Mouse (Mus musculus) kidney, adult 2 months (tissue): ENCODE data around the gene Sema5b. TPM values are rescaled to one million over a fixed set of nuclear protein-coding genes. Genes with fewer than 3 reads are reported as not detected.

Experiments used
- DNase-seq: peaks from one replicate; pipeline ENCODE4 v3.0.0; 2021
- H3K27ac ChIP-seq: fragments of 200-500 bp; 2 replicates; pipeline ENCODE4 v1.5.1; 2012; ENCODE audit warnings: low read depth, low read length, control low read depth, inconsistent platforms; ENCODE audit not compliant: insufficient read depth
- H3K27me3 ChIP-seq: fragments of 200-500 bp; replicated peaks from 2 replicates; pipeline ENCODE4 v1.6.1; 2012; ENCODE audit warnings: mild to moderate bottlenecking, moderate library complexity, low read length, inconsistent platforms; ENCODE audit not compliant: control insufficient read depth, insufficient read depth
- H3K36me3 ChIP-seq: fragments of 200-500 bp; 2 replicates; pipeline ENCODE4 v1.6.1; 2012; ENCODE audit warnings: mild to moderate bottlenecking, moderate library complexity, low read length, inconsistent platforms; ENCODE audit not compliant: control insufficient read depth, insufficient read depth
- H3K4me1 ChIP-seq: fragments of 200-500 bp; 2 replicates; pipeline ENCODE4 v1.6.1; 2011; ENCODE audit warnings: low read length; ENCODE audit not compliant: control insufficient read depth, insufficient read depth
- H3K4me3 ChIP-seq: fragments of 200-500 bp; 2 replicates; pipeline ENCODE4 v1.5.1; 2011; ENCODE audit warnings: mild to moderate bottlenecking, low read depth, low read length, control low read depth; ENCODE audit not compliant: insufficient read depth
- CTCF ChIP-seq: fragments of 200-500 bp; conservative IDR thresholded peaks from 2 replicates; pipeline ENCODE4 v1.5.1; 2011; ENCODE audit warnings: low read depth, mild to moderate bottlenecking, control low read depth, low read length, moderate library complexity, mixed read lengths; ENCODE audit not compliant: insufficient read depth, insufficient read length
- POLR2A ChIP-seq: fragments of 200-500 bp; IDR thresholded peaks from one replicate; pipeline ENCODE4 v1.6.1; 2011; ENCODE audit warnings: low read depth, low read length, control low read depth
- WGBS: fragments of 180-500 bp; shearing (Covaris S2); methylation state at CpG from one replicate; pipeline ENCODE4 v1.1.7; 2018; 5-methylcytosine and 5-hydroxymethylcytosine counted together
- polyA plus RNA-seq: library from polyadenylated mRNA; depleted of rRNA; stranded (reverse); fragments of >200 nt; gene quantifications from 2 replicates; pipeline ENCODE4 v1.2.3, GENCODE M21; 2012

Gene Sema5b
- polyA plus RNA-seq, 1 experiment: 1.4 TPM

- no peak overlapping the region for H3K4me3 ChIP-seq
- TF ChIP-seq POLR2A (no peak), CTCF (no peak)
- H3K27me3 ChIP-seq: no peaks in the 10 kb centered on the region
- 52% methylated on average over 11 of the region's 11 CpGs for WGBS
- DNase-seq: peak; percentile 23
- H3K27ac ChIP-seq: no peak overlapping the region
- no peaks in the 10 kb centered on the region for H3K36me3 ChIP-seq
- H3K4me1 ChIP-seq: no peaks in the 10 kb centered on the region
Measured at GRCm38 (mm10) chr16:35509331-35510070, 31.4 kb upstream of the Sema5b start.

DNA sequence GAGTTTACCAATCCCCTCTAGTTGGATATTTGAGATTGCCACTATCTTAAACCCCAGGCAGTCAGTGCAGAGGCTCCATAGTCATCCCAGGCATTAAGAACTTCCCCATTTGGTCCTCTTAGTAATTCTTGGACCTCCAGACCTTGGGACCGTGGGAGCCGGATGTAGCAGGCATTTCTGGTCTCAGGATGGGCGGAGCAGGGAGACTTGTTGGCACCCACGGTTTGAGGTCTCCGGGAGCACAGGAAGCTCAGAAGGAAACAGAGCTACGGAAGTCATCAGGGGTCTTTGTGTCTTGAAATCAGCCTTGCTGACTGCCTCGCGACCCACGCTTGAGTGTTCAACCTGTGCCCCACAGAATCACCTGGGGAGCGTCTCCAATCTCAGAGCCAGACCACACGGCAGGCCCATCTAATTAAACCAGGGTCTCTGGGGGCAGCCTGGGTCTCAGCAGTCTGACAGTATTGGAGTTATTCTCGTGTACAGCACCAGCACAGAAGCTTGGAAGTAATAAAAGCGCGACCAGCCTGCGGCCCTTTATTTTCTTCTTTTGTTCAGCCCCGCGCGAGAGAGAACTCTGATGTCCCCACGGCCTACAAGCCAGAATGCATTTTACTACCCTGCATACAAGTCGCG, 24.9 kb upstream of the Sema5b start:
- whole genome bisulfite sequencing: 66% methylated on average over 21 of the region's 21 CpGs
- H3K27ac ChIP-seq: no peak overlapping the region; the same call in 1 of the 2 replicates
- TF ChIP-seq CTCF: no peak
- TF ChIP-seq POLR2A: no peak
- H3K36me3 ChIP-seq: no peaks in the 10 kb centered on the region
- no peaks in the 10 kb centered on the region for H3K27me3 ChIP-seq
- H3K4me1 ChIP-seq: peaks cover 18% of the 10 kb centered on the region
- DNase-seq: peak; percentile 76
- H3K4me3 ChIP-seq: no peak overlapping the region

- peak; percentile 87 for DNase-seq
- 38% methylated on average over 23 of the region's 23 CpGs for WGBS
- TF ChIP-seq CTCF: no peak
- no peak for TF ChIP-seq POLR2A
- H3K36me3 ChIP-seq: no peaks in the 10 kb centered on the region
- H3K4me3 ChIP-seq: no peak overlapping the region
- peaks cover 18% of the 10 kb centered on the region for H3K4me1 ChIP-seq
- peak overlapping the region; percentile 39 for H3K27ac ChIP-seq
- no peaks in the 10 kb centered on the region for H3K27me3 ChIP-seq
Measured at GRCm38 (mm10) chr16:35517976-35518951, 22.7 kb upstream of the Sema5b start.

DNA sequence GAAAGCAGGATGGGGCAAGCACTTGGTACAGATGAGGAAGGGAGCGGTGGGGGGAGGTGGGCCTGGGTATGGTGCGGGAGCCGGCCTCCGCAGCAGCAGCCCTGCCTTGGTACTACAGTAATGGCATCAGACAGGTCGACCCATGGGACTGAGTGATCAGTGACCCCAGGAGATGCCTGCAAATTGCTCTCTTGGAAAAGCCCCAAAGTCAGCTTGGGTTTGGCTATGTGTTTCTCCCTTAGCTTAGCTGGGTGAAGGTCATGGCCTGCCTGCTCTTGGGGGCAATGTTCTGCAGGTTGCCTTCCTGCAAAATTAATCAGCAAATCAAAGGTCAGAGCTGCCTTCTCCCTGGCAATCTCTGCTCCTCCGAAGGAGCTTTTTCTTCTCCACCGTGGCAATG, 21.7 kb upstream of the Sema5b start:
- H3K4me3 ChIP-seq: no peak overlapping the region
- TF ChIP-seq CTCF (no peak), POLR2A (no peak)
- peak; percentile 92 for DNase-seq
- H3K27ac ChIP-seq: 0 out of 2 replicates have a peak overlapping the region, but pooled peaks have one; percentile 5
- no peaks in the 10 kb centered on the region for H3K36me3 ChIP-seq
- no peaks in the 10 kb centered on the region for H3K27me3 ChIP-seq
- WGBS: 36% methylated on average over 7 of the region's 7 CpGs
- H3K4me1 ChIP-seq: peaks cover 18% of the 10 kb centered on the region

DNA sequence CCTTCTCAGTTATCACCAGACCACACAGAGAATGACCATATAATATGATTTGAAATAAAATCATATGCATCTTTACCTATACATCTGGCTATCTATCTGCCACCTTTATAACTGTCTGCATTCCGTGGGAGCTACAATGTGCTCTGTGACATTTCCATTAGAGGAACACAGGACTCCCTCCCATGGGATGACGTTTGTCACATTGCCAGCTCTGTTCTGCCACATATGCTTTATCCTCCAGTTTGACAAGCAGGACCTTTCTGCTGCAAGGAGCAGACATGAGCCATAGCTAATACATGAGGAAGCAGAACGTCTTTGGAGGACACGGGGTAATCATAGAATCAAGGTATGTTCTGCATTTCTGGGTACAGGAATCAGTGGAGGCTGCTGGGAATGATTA, 16.7 kb upstream of the Sema5b start:
- H3K4me1 ChIP-seq: peaks cover 3% of the 10 kb centered on the region; the same call in 1 of the 2 replicates
- WGBS: 54% methylated on average over 4 of the region's 4 CpGs
- no peaks in the 10 kb centered on the region for H3K36me3 ChIP-seq
- no peak for TF ChIP-seq CTCF
- TF ChIP-seq POLR2A: no peak
- H3K27ac ChIP-seq: no peak overlapping the region
- DNase-seq: no peak
- H3K4me3 ChIP-seq: no peak overlapping the region
- H3K27me3 ChIP-seq: no peaks in the 10 kb centered on the region

DNA sequence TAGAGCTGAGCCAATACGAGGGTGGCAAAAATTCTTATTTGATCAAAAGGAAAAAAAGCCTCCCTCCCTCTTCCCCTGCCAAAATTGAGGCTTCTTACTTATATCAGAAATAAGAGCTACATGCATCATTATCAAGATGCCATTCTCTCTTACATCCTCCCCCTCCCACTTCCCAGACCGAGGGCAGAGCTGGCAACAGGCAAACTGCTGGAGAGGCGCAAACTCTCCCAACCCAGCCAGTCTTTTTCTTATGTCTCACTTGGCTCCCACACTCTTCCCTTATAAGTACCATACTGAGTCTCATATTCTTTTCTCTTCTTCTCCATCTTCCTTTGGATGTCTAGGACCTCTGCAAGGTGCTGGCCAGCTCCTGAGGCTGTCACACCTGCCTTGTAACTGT, 6.3 kb upstream of the Sema5b start:
- Histone ChIP-seq H3K4me1 (no peaks in the 10 kb centered on the region), H3K27me3 (no peaks in the 10 kb centered on the region), H3K4me3 (no peak overlapping the region), H3K36me3 (no peaks in the 10 kb centered on the region), H3K27ac (no peak overlapping the region)
- TF ChIP-seq POLR2A: no peak
- no peak for TF ChIP-seq CTCF
- 63% methylated on average over 3 of the region's 3 CpGs for WGBS
- DNase-seq: no peak
